Comparison of ENCODE assay signal across 13 mouse cellular contexts in the genomic region with DNA sequence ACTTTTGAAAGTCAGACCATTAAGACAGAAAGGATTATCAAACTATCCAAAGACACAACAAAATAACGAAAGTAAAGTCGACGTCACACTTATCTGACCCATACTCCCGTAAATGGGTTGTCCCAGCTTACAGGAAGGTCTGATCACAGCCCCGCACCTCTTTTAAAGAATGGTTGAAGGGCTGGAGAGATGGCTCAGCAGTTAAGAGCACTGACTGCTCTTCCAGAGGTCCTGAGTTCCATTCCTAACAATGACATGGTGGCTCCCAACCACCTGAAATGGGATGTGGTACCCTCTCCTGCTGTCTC. TPM values are rescaled to one million over a fixed set of nuclear protein-coding genes. Genes with fewer than 3 reads are reported as not detected.
DNase-seq lines count a peak whose midpoint lies in the region; ATAC-seq and TF ChIP-seq lines count a peak whose summit lies in the region.
"Had no signal": no experiment of that assay in that cellular context is flagged by ENCODE, and none has a peak within 500 bp of the region (broad histone marks: within the 10 kb centered on the region; RNA-seq: fewer than 3 reads in every experiment).

No protein-coding gene starts in this region.

- no peak for TF ChIP-seq EP300 in CH12.LX (IDR thresholded peaks at IDR 0.05; ENCODE audit: low read length)

- DNase-seq in spleen, adult 2 months (ENCODE audit: low read depth in 1 of 2, low spot score in 2 of 2): no peak
- no peak for DNase-seq in spleen, postnatal 10 days (ENCODE audit: low spot score in 2 of 2)
- DNase-seq in CH12.LX (ENCODE audit: extremely low read depth): no peak
- DNase-seq in natural killer cell, adult 2 months (ENCODE audit: low spot score in 2 of 2): peak; percentile 32 to 38
- DNase-seq in cerebellum, adult 9-11 months: no peak
- DNase-seq in right cerebral cortex, postnatal 4 days: no peak
- DNase-seq: cerebellum, postnatal 10 days had no signal

- peak overlapping the region; percentile 94 for H3K9ac ChIP-seq in CH12.LX (ENCODE audit: insufficient read depth, low read depth)
- H3K9ac ChIP-seq: forebrain, embryonic 12.5 days; hindbrain, embryonic 15.5 days had no signal

- no peak for TF ChIP-seq RAD21 in CH12.LX (IDR thresholded peaks at IDR 0.05; ENCODE audit: low read depth, low read length)

- ATAC-seq in erythroid progenitor cell, adult 5-6 weeks (replicated peaks; ENCODE audit: low FRiP score, poor library complexity, severe bottlenecking): peak; percentile 43; the same call in 1 of the 2 replicates

- no peaks in the 10 kb centered on the region for H3K27me3 ChIP-seq in spleen, adult 2 months (ENCODE audit: control insufficient read depth, insufficient read depth, low read length)
- no peaks in the 10 kb centered on the region for H3K27me3 ChIP-seq in CH12.LX (replicated peaks)
- H3K27me3 ChIP-seq: forebrain, embryonic 12.5 days; hindbrain, embryonic 15.5 days had no signal

- no peak for TF ChIP-seq POLR2A in spleen, adult 2 months (IDR thresholded peaks at IDR 0.05; ENCODE audit: low read depth, low read length)
- no peak for TF ChIP-seq POLR2A in CH12.LX (IDR thresholded peaks at IDR 0.05; ENCODE audit: low read depth, low read length)

- dilution Hi-C loops in CH12.LX (cut with MboI; ENCODE audit: extremely low pct_ligation_motif_present, extremely low pct_unique_long_range_greater_than_20kb, low sequenced_read_pairs): no loop called here

- peak overlapping the region; percentile 54 for H3K4me3 ChIP-seq in spleen, adult 2 months (ENCODE audit: extremely low read depth, insufficient read depth, insufficient read length)
- H3K4me3 ChIP-seq in CH12.LX (replicated peaks in 1 of 3; ENCODE audit: low read depth in 2 of 3, low read length in 2 of 3, poor library complexity in 1 of 3): peak overlapping the region; percentile 50 to 74 (median 59)
- H3K4me3 ChIP-seq: forebrain, embryonic 12.5 days; hindbrain, embryonic 15.5 days; myocyte had no signal

- H3K4me2 ChIP-seq in CH12.LX (ENCODE audit: insufficient read depth, low read depth, poor library complexity, severe bottlenecking): peak overlapping the region; percentile 95
- H3K4me2 ChIP-seq: forebrain, embryonic 12.5 days; hindbrain, embryonic 15.5 days had no signal

- TF ChIP-seq CTCF in spleen, adult 2 months (IDR thresholded peaks at IDR 0.05; ENCODE audit: extremely low read depth, insufficient read depth, insufficient read length, insufficient replicate concordance): no peak
- TF ChIP-seq CTCF in CH12.LX (conservative IDR thresholded peaks at IDR 0.05 in 1 of 2, IDR thresholded peaks at IDR 0.05 in 1 of 2; ENCODE audit: low read depth in 2 of 2, low read length in 2 of 2): no peak

- H3K36me3 ChIP-seq in spleen, adult 2 months (ENCODE audit: control insufficient read depth, insufficient read depth, low read length): peaks cover 1% of the 10 kb centered on the region; the same call in 1 of the 2 replicates
- H3K36me3 ChIP-seq in CH12.LX (replicated peaks in 1 of 2; ENCODE audit: control insufficient read depth in 1 of 2, insufficient read depth in 1 of 2, low read length in 1 of 2): peaks cover 0 to 9% of the 10 kb centered on the region in 2 experiments
- H3K36me3 ChIP-seq: forebrain, embryonic 12.5 days; G1E; hindbrain, embryonic 15.5 days had no signal

- peaks cover 5% of the 10 kb centered on the region for H3K4me1 ChIP-seq in spleen, adult 2 months (ENCODE audit: control insufficient read depth, insufficient read depth, insufficient read length)
- peaks cover 5 to 36% of the 10 kb centered on the region in 2 experiments for H3K4me1 ChIP-seq in CH12.LX (ENCODE audit: control insufficient read depth in 1 of 2, insufficient read depth in 2 of 2)
- H3K4me1 ChIP-seq: forebrain, embryonic 12.5 days; hindbrain, embryonic 15.5 days had no signal

- in situ Hi-C loops in CH12.LX (cut with MboI; ENCODE audit: low pct_ligation_motif_present, low pct_unique_long_range_greater_than_20kb, low sequenced_read_pairs): no loop called here

- 10% methylated on average over 5 of the region's 5 CpGs for WGBS in spleen, adult 2 months

- peak overlapping the region; percentile 97 for H3K27ac ChIP-seq in spleen, adult 2 months (ENCODE audit: insufficient read depth, low read length)
- peak overlapping the region; percentile 95 for H3K27ac ChIP-seq in CH12.LX (ENCODE audit: insufficient read depth, low read depth)
- H3K27ac ChIP-seq: forebrain, embryonic 12.5 days; hindbrain, embryonic 15.5 days had no signal

- no peaks in the 10 kb centered on the region for H3K9me3 ChIP-seq in CH12.LX (replicated peaks; ENCODE audit: low read length)
- H3K9me3 ChIP-seq: forebrain, embryonic 12.5 days; hindbrain, embryonic 15.5 days had no signal

- peaks cover 61% of the 10 kb centered on the region for H3K79me2 ChIP-seq in CH12.LX (replicated peaks; ENCODE audit: control insufficient read depth, extremely low read depth, insufficient read depth, poor library complexity, severe bottlenecking)

TF ChIP-seq in CH12.LX, 34 proteins besides CTCF, POLR2A, EP300 and RAD21:
- TF ChIP-seq MYC (IDR thresholded peaks at IDR 0.05; ENCODE audit: low read depth, low read length): no peak
- TF ChIP-seq ELF1 (IDR thresholded peaks at IDR 0.05; ENCODE audit: low read depth, low read length): no peak
- TF ChIP-seq POLR2AphosphoS2 (IDR thresholded peaks at IDR 0.05; ENCODE audit: low read depth, low read length): no peak
- no peak for TF ChIP-seq ETS1 (conservative IDR thresholded peaks at IDR 0.05; ENCODE audit: low read depth, low read length)
- no peak for TF ChIP-seq BHLHE40 (IDR thresholded peaks at IDR 0.05; ENCODE audit: low read depth, low read length)
- TF ChIP-seq JUND (conservative IDR thresholded peaks at IDR 0.05; ENCODE audit: low read depth, low read length): no peak
- no peak for TF ChIP-seq MEF2A (IDR thresholded peaks at IDR 0.05; ENCODE audit: borderline replicate concordance, low read depth, low read length)
- TF ChIP-seq MAZ (IDR thresholded peaks at IDR 0.05; ENCODE audit: low read depth, low read length): no peak
- no peak for TF ChIP-seq NRF1 (IDR thresholded peaks at IDR 0.05; ENCODE audit: low read depth, low read length)
- TF ChIP-seq MAX (IDR thresholded peaks at IDR 0.05; ENCODE audit: low read length): no peak
- TF ChIP-seq TBP (conservative IDR thresholded peaks at IDR 0.05; ENCODE audit: low read depth, low read length): no peak

RNA-seq across cellular contexts. Expression of gene Cytip, which starts 39.3 kb away (rescaled TPM):
- 152 and 254 TPM in 2 replicates for polyA plus RNA-seq in spleen, adult 2 months (2012; rRNA removed)
- total RNA-seq in CH12.LX (2012; rRNA removed) (61.3 TPM in 2 replicates), CH12.LX (2014; rRNA removed) (55.9 and 73.4 TPM in 2 replicates)
- 40.2 and 43.1 TPM in 2 replicates for polyA plus RNA-seq in CH12.LX (2012; ENCODE audit: insufficient read length, low read depth)
- total RNA-seq in erythroid progenitor cell, adult 5-6 weeks (2015; ENCODE audit: low replicate concordance): 15.9 and 16.3 TPM in 2 replicates
- total RNA-seq in erythroid progenitor cell, adult 5-6 weeks (2017; ENCODE audit: low replicate concordance): 21.9 and 32.7 TPM in 2 replicates
- total RNA-seq: layer of hippocampus, adult 18-20 months had no signal
- polyA plus RNA-seq: G1E had no signal

Comparison
In these comparisons a context has a peak if more than half of its experiments do, and no peak if none do; other contexts are left out.
1. DNase-seq: peak in natural killer cell, adult 2 months (2 of 2); none in spleen, adult 2 months (0 of 2), spleen, postnatal 10 days (0 of 2), CH12.LX (single experiment), cerebellum, adult 9-11 months (single experiment) and right cerebral cortex, postnatal 4 days (single experiment).